Mouse (Mus musculus) thymus, postnatal 0 days (tissue): ENCODE measurements around the gene Cox7a2l. TPM values are rescaled to one million over a fixed set of nuclear protein-coding genes. Genes with fewer than 3 reads are reported as not detected.

Source experiments
- DNase-seq: peaks from one replicate; pipeline ENCODE4 v3.0.0-alpha.2; 2015; ENCODE audit warnings: low spot score
- polyA plus RNA-seq: library from polyadenylated mRNA; unstranded; fragments of >200 nt; fragmentation: Nextera tagmentation; extraction: Ambion mirVana; gene quantifications from 2 replicates; pipeline ENCODE4 v1.2.1, GENCODE M21; 2015

The Cox7a2l gene
- polyA plus RNA-seq, 1 experiment from 2014 or later = 271 TPM

GRCm38 (mm10) chr17:83526624-83527532 is 9.7 kb upstream of the Cox7a2l start:
- DNase-seq = peak; percentile 89

- peak; percentile 51 for DNase-seq
Observed at GRCm38 (mm10) chr17:83526091-83526561, 9.0 kb upstream of the Cox7a2l start.

DNA sequence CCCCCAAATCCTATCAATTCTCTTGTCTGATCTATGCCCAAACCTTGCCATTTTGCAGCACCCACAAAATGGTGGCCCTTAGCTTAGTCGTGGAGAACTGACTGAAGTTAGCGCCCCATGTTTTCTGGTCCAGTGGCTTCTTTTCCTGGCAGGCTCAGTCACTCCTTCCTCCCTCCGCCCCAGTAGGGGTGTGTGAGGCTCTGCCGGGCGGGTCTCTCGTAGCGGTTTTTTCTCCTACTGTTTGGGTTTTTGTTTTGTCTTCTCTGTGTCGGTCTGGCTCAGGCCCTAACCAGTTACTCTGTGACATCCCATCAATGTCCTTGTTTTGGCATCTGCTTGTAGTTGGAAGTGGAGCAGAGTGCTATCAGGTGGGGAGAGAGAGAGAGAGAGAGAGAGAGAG is 8.5 kb upstream of the Cox7a2l start:
- DNase-seq = peak; percentile 49

DNA sequence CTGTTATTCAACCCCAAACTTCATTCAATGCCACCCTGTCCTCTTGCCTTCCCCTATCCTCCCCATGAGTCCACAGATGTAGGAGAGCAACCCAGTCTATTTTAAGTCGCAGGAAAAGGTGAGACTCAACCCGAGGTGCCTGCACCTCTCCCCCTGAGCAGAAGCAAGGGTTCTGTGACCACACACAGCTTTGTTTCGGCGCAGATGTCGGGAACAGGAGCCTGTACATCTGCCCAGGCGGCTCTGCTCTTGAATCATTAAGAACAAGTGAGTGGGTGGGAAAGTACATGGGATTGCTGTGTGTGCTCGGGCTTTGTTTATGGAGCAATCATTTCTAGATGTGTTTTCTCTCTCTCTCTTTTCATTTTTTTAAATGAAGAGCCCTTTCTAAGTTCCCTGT is 7.6 kb upstream of the Cox7a2l start:
- peak; percentile 30 for DNase-seq

- DNase-seq = no peak
Observed at GRCm38 (mm10) chr17:83522590-83523379, 5.7 kb upstream of the Cox7a2l start.

- no peak for DNase-seq
Observed at GRCm38 (mm10) chr17:83521881-83522280, 4.8 kb upstream of the Cox7a2l start.

DNA sequence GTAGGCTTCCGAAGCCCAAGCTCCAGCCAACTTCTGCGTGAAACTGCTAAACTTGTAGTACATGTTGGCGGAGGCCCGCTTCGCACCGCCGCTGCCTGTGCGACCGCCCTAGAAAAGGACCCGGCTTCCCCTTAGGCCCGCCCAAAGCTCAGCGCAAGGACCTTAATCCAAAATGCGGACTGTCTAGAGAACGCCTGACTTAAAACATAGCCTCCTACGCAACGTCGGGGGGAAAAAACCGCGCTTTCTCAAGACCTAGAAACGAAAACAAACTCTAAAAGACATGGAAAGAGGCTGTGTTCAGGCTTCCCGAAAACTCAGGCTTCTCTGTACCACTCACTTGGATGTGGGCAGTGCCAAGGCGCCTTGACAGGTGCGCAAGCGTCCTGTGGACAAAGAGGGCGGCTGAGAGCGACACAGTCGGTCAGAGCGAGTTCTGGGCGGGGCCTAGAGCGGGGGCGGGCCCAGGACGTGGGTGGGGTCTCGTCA is 2.9 kb downstream of the Cox7a2l start:
- peak; percentile 93 for DNase-seq

DNA sequence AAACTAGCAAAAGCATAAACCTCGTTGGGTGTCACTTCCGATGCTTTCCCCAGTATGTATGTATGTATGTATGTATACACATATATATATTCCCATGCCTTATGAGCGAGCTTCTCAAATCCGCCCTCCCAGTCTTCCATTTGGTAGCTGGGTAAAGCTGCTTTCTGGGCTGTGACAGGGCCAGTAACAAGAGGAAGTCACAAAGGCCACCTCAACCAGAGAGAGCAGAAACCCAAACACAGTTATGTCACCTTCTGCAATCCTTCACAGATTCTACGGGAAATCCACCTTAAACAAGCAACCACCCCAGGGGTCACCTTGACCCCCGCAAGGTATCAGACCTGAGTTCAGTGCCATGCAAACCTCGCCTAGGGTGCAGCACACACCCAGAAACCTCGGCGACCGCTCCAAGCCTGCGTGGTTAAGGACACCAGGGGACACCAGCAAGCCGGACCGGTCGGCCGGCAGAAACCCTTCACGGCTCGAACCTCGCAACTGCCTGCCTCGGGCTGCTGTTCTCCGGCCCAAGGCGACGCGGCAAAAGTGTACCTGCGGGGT is 3.4 kb downstream of the Cox7a2l start:
- peak; percentile 13 for DNase-seq

- DNase-seq = no peak
Observed at GRCm38 (mm10) chr17:83512130-83512529, 5.0 kb downstream of the Cox7a2l start.

DNA sequence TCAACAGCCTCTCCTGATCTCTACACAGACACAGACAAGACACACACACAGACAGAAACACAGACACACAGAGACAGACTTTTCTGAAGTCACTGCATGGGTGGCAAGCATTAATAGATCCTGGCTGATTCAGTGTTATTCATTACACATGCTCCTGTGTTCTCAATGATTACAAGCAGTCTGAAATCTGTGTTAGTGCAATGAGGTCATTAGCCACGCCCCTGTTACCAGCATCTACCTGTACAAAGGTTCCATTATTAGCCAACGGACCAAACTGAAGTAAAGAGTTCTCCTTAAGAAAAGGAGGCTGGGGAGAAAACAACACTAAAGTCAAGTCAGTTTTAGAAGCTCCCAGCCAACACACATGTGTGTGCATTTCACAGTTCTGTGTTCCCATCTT is 13.4 kb downstream of the Cox7a2l start:
- DNase-seq = no peak

DNA sequence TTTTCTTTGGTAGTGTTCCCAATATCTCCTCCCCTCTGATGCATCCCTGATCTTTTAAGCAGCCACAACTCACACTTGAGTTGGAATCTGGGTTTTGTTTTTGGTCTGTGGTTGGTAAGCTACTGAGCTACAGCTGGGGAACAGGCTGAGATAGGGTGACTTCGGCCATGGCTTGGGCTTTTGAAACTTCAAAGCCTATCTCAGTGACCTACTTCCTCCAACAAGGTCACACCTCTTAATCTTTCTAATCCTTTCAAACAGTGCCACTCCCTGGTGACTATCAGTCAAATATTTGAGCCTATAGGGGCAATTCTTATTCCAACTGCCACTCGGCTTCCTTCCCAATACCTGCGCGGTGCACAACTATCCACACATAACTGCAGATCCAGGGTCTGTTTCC is 17.4 kb downstream of the Cox7a2l start:
- DNase-seq = no peak

GRCm38 (mm10) chr17:83498889-83499288 is 18.2 kb downstream of the Cox7a2l start:
- no peak for DNase-seq

DNA sequence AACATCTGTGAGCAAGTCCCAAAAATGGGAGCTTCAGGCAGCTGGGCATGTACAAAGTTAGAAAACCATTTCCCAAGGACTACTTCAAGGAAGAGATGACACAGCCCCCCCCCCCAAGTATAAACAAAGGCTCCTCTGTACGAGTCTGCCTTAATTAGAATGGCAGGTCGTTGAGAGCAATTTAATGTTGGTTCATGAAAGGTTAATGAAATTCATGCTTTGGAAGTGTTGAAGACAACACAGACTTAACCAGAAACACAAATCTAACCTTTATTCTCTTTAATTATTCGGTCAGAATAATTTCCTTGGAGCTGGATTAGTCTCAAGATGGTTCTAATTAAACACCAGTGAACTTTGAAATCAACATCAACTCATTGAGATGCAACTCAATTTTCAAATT is 29.4 kb downstream of the Cox7a2l start:
- no peak for DNase-seq

- no peak for DNase-seq
Observed at GRCm38 (mm10) chr17:83483784-83484183, 33.3 kb downstream of the Cox7a2l start.

DNA sequence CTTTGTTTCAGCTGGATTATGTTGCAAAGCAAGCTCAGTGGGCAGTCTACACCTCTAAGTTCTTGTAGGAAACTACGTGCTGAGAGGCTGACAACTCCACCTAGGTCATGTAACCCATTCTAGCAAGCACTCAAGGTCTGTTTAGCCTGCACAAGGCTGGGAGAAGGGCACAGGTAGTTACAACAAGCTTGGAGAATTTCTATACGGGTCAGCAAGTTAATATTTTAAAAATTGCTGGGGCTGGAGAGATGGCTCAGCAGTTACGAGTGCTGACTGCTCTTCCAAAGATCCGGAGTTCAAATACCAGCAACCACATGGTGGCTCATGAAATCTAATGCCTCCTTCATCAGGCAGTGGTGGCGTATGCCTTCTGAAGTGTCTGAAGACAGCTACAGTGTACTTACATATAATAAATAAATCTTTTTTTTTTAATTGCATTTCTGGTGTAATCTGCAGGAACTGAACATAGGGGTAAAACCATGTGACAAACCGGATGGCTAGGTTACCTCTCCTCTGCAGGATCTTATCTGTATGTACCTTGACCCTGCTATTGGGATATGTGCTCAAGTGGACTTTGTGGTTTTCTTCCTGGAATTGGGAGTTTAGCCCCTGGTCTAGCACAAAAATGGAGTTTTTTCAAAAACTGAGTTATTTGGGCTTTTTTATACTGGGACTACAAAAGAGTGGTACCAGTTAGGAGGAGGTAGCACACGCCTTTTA is 34.2 kb downstream of the Cox7a2l start:
- no peak for DNase-seq

- DNase-seq = no peak
Observed at GRCm38 (mm10) chr17:83481551-83481950, 35.6 kb downstream of the Cox7a2l start.

GRCm38 (mm10) chr17:83477089-83477488 is 40.0 kb downstream of the Cox7a2l start:
- no peak for DNase-seq

- no peak for DNase-seq
Observed at GRCm38 (mm10) chr17:83469586-83469985, 47.5 kb downstream of the Cox7a2l start.

- no peak for DNase-seq
Observed at GRCm38 (mm10) chr17:83466697-83467251, 50.4 kb downstream of the Cox7a2l start.

DNA sequence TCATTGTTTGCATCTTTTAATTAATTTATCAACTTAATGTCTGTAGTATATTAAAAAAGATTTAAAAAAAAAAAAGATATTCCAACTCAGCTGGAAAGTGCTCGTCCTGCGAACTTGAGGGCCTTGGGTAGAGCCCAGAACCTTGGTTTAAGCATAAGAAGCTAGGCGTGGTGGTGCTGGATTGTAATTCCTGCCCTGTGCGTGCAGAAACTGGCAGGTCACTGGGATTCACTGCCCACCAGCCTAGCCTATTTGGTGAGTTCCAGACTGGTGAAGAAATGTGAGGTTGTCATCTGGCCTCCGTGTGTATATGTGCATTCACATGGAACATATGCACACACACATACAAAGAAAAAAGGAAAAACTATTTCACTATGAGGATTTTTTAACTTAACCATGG is 51.2 kb downstream of the Cox7a2l start:
- no peak for DNase-seq

- DNase-seq = peak; percentile 40
Observed at GRCm38 (mm10) chr17:83457271-83457670, 59.9 kb downstream of the Cox7a2l start.
